In the genomic region with DNA sequence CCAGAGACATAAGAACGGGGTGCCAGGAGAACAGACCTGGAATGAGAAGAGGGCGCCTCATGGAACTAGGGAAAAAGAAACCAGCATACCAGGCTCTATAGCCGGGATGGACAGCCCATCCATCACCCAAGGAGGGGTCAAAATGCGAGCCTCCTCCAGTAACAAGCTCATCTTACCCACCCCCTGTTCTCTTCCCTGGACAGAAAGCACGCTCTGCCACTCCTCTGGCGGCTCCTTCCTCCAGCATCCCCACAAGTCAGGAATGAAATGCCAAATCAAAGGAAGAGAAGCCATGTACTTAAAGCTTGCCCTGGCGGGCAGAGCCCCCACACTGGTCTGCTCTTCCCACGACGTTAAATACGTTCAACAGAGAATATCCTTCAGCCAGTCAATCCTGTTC, we compare ENCODE assay signal across 9 mouse cellular contexts. TPM values are rescaled to one million over a fixed set of nuclear protein-coding genes. Genes with fewer than 3 reads are reported as not detected.
A peak's percentile ranks its signal among the peaks of the same experiment; 100 is the strongest.
DNase-seq lines count a peak whose midpoint lies in the region; ATAC-seq and TF ChIP-seq lines count a peak whose summit lies in the region.
"Had no signal": no experiment of that assay in that cellular context is flagged by ENCODE, and none has a peak within 500 bp of the region (broad histone marks: within the 10 kb centered on the region; RNA-seq: fewer than 3 reads in every experiment).

No protein-coding gene starts in this region.

- H3K9me3 ChIP-seq in heart, embryonic 10.5 days, result no peaks in the 10 kb centered on the region
- H3K9me3 ChIP-seq in ES-Bruce4 (replicated peaks; ENCODE audit: control insufficient read depth, insufficient read depth, low read length, poor library complexity, severe bottlenecking), result no peaks in the 10 kb centered on the region
- no peaks in the 10 kb centered on the region for H3K9me3 ChIP-seq in heart, embryonic 16.5 days (replicated peaks; ENCODE audit: control insufficient read depth, low read length)
- no peaks in the 10 kb centered on the region for H3K9me3 ChIP-seq in liver, embryonic 16.5 days (replicated peaks; ENCODE audit: control insufficient read depth, low read length)

- no peak for TF ChIP-seq CTCF in ES-Bruce4 (IDR thresholded peaks at IDR 0.05; ENCODE audit: low read depth, low read length)

- H3K4me1 ChIP-seq in heart, embryonic 10.5 days, result peaks cover 48% of the 10 kb centered on the region
- no peaks in the 10 kb centered on the region for H3K4me1 ChIP-seq in ES-Bruce4 (ENCODE audit: control insufficient read depth, insufficient read depth, low read length)
- H3K4me1 ChIP-seq in heart, embryonic 16.5 days (ENCODE audit: control insufficient read depth, insufficient read depth, low read length), result peaks cover 28% of the 10 kb centered on the region
- peaks cover 34% of the 10 kb centered on the region for H3K4me1 ChIP-seq in liver, embryonic 16.5 days (ENCODE audit: control insufficient read depth, low read depth, low read length)

- no peak overlapping the region for H3K9ac ChIP-seq in ES-Bruce4 (ENCODE audit: low read depth, poor library complexity, severe bottlenecking)
- peak overlapping the region; percentile 90 for H3K9ac ChIP-seq in heart, embryonic 16.5 days (ENCODE audit: low read length)
- no peak overlapping the region for H3K9ac ChIP-seq in liver, embryonic 16.5 days (ENCODE audit: low read depth, low read length)

- peak overlapping the region; percentile 99 for H3K4me2 ChIP-seq in heart, embryonic 16.5 days (ENCODE audit: low read depth, low read length)
- H3K4me2 ChIP-seq in liver, embryonic 16.5 days (ENCODE audit: low read depth, low read length), result peak overlapping the region; percentile 84

- 0 out of 2 replicates have a peak overlapping the region, but pooled peaks have one; percentile 86 for H3K27ac ChIP-seq in heart, embryonic 10.5 days
- no peak overlapping the region for H3K27ac ChIP-seq in ES-Bruce4 (ENCODE audit: insufficient read depth, low read length)
- H3K27ac ChIP-seq in heart, embryonic 16.5 days (ENCODE audit: low read length), result no peak overlapping the region
- no peak overlapping the region; the same call in 1 of the 2 replicates for H3K27ac ChIP-seq in liver, embryonic 16.5 days (ENCODE audit: low read length)

- no peak for TF ChIP-seq POLR2A in ES-Bruce4 (IDR thresholded peaks at IDR 0.05; ENCODE audit: insufficient read depth, low read length)

- 39% methylated on average over 10 of the region's 10 CpGs for WGBS in heart, embryonic 10.5 days
- 30% methylated on average over 10 of the region's 10 CpGs for WGBS in heart, embryonic 16.5 days
- WGBS in liver, embryonic 16.5 days (ENCODE audit: insufficient replicate concordance), result 46% methylated on average over 10 of the region's 10 CpGs

- peak overlapping the region; percentile 78 for H3K4me3 ChIP-seq in heart, embryonic 10.5 days
- H3K4me3 ChIP-seq in ES-Bruce4 (ENCODE audit: low read depth, low read length), result peak overlapping the region; percentile 98
- peak overlapping the region; percentile 92 for H3K4me3 ChIP-seq in heart, embryonic 16.5 days (ENCODE audit: low read length)
- peak overlapping the region; percentile 77 for H3K4me3 ChIP-seq in liver, embryonic 16.5 days (ENCODE audit: low read depth, low read length)

- TF ChIP-seq EP300 in ES-Bruce4 (IDR thresholded peaks at IDR 0.05; ENCODE audit: insufficient read depth, low read depth, low read length), result no peak

- no peak for ATAC-seq in heart, embryonic 16.5 days (replicated peaks; ENCODE audit: extremely low read depth, insufficient read depth, low FRiP score)
- ATAC-seq in liver, embryonic 16.5 days (ENCODE audit: low read depth), result no peak

- no peak for DNase-seq in heart, embryonic 10.5 days (ENCODE audit: low spot score)
- no peak for DNase-seq in heart, adult 18-20 months
- no peak for DNase-seq in gastrocnemius, adult 8-10 months (ENCODE audit: low spot score in 2 of 2)
- no peak for DNase-seq in thymus, postnatal 14 days
- no peak for DNase-seq in layer of hippocampus, postnatal 14 days (ENCODE audit: low spot score in 2 of 2)

- no peaks in the 10 kb centered on the region for H3K27me3 ChIP-seq in heart, embryonic 10.5 days (ENCODE audit: insufficient read depth, poor library complexity, severe bottlenecking)
- no peaks in the 10 kb centered on the region for H3K27me3 ChIP-seq in ES-Bruce4 (ENCODE audit: control insufficient read depth, insufficient read depth, low read length, poor library complexity, severe bottlenecking)
- no peaks in the 10 kb centered on the region for H3K27me3 ChIP-seq in heart, embryonic 16.5 days (ENCODE audit: control insufficient read depth, insufficient read depth, low read length)
- H3K27me3 ChIP-seq in liver, embryonic 16.5 days (ENCODE audit: control insufficient read depth, insufficient read depth, low read depth, low read length), result no peaks in the 10 kb centered on the region

- H3K36me3 ChIP-seq in heart, embryonic 10.5 days, result peaks cover 60% of the 10 kb centered on the region
- peaks cover 10% of the 10 kb centered on the region for H3K36me3 ChIP-seq in ES-Bruce4 (ENCODE audit: control insufficient read depth, insufficient read depth, low read length, poor library complexity, severe bottlenecking)
- H3K36me3 ChIP-seq in heart, embryonic 16.5 days (ENCODE audit: control insufficient read depth, insufficient read depth), result peaks cover 30% of the 10 kb centered on the region
- H3K36me3 ChIP-seq in liver, embryonic 16.5 days (ENCODE audit: control insufficient read depth, insufficient read depth), result peaks cover 20% of the 10 kb centered on the region

RNA-seq across cellular contexts. Expression of a gene that starts 1.0 kb away (rescaled TPM):
- polyA plus RNA-seq in heart, embryonic 10.5 days (2016; fragmentation: Nextera tagmentation; extraction: Ambion mirVana), result 24.1 and 24.5 TPM in 2 replicates
- 1 to 10 TPM; 4.2 to 4.6 TPM for total RNA-seq in heart, adult 18-20 months (2021)
- polyA plus RNA-seq in ES-Bruce4 (2011; ENCODE audit: insufficient read depth, insufficient read length, low read depth, missing spikeins), result 7.7 and 9.2 TPM in 2 replicates
- polyA plus RNA-seq in heart, embryonic 16.5 days (2015; fragmentation: Nextera tagmentation; extraction: Ambion mirVana), result 17.7 and 18.5 TPM in 2 replicates
- polyA plus RNA-seq in liver, embryonic 16.5 days (2015; fragmentation: Nextera tagmentation; extraction: Ambion mirVana), result 10.6 and 11.2 TPM in 2 replicates
- total RNA-seq in gastrocnemius, adult 8-10 months (2022), result 1 to 10 TPM; 3.5 to 4.9 (median 4.2) TPM
- 10 to 100 TPM; 16.7 to 17.8 TPM for total RNA-seq in layer of hippocampus, postnatal 14 days (2021)

RNA-seq across cellular contexts. Expression of a gene that starts 1.0 kb away (rescaled TPM):
- 28.3 and 33.1 TPM in 2 replicates for polyA plus RNA-seq in heart, embryonic 10.5 days (2016; fragmentation: Nextera tagmentation; extraction: Ambion mirVana)
- total RNA-seq in heart, adult 18-20 months (2021), result 10 to 100 TPM; 20.4 to 21.0 TPM
- polyA plus RNA-seq in ES-Bruce4 (2011; ENCODE audit: insufficient read depth, insufficient read length, low read depth, missing spikeins), result 32.3 and 32.7 TPM in 2 replicates
- 32.4 and 33.3 TPM in 2 replicates for polyA plus RNA-seq in heart, embryonic 16.5 days (2015; fragmentation: Nextera tagmentation; extraction: Ambion mirVana)
- 12.1 and 12.5 TPM in 2 replicates for polyA plus RNA-seq in liver, embryonic 16.5 days (2015; fragmentation: Nextera tagmentation; extraction: Ambion mirVana)
- total RNA-seq in gastrocnemius, adult 8-10 months (2022), result 10 to 100 TPM; 10.4 to 13.4 (median 11.0) TPM
- total RNA-seq in layer of hippocampus, postnatal 14 days (2021), result 10 to 100 TPM; 28.7 to 34.5 TPM

RNA-seq across cellular contexts. Expression of a gene that starts 6.1 kb away (rescaled TPM):
- polyA plus RNA-seq in heart, embryonic 10.5 days (2016; fragmentation: Nextera tagmentation; extraction: Ambion mirVana), result 0.17 TPM in 1 of 2 replicates, not detected in the other
- under 1 TPM in 1 of 2 experiments, not detected in 1; 0.62 TPM for total RNA-seq in heart, adult 18-20 months (2021)
- polyA plus RNA-seq in ES-Bruce4 (2011; ENCODE audit: insufficient read depth, insufficient read length, low read depth, missing spikeins), result not detected in 2 replicates
- polyA plus RNA-seq in heart, embryonic 16.5 days (2015; fragmentation: Nextera tagmentation; extraction: Ambion mirVana), result 1.7 and 2.5 TPM in 2 replicates
- 1.7 and 2.4 TPM in 2 replicates for polyA plus RNA-seq in liver, embryonic 16.5 days (2015; fragmentation: Nextera tagmentation; extraction: Ambion mirVana)
- under 1 TPM in 1 of 4 experiments, not detected in 3; 0.22 TPM for total RNA-seq in gastrocnemius, adult 8-10 months (2022)
- 1 to 10 TPM; 2.0 to 3.7 TPM for total RNA-seq in layer of hippocampus, postnatal 14 days (2021)
- total RNA-seq: neutrophil, adult 5-6 weeks had no signal

RNA-seq across cellular contexts. Expression of a gene that starts 7.3 kb away (rescaled TPM):
- 42.7 and 46.8 TPM in 2 replicates for polyA plus RNA-seq in heart, embryonic 10.5 days (2016; fragmentation: Nextera tagmentation; extraction: Ambion mirVana)
- 10 to 100 TPM; 22.2 to 22.3 TPM for total RNA-seq in heart, adult 18-20 months (2021)
- 10.7 and 11.6 TPM in 2 replicates for polyA plus RNA-seq in ES-Bruce4 (2011; ENCODE audit: insufficient read depth, insufficient read length, low read depth, missing spikeins)
- polyA plus RNA-seq in heart, embryonic 16.5 days (2015; fragmentation: Nextera tagmentation; extraction: Ambion mirVana), result 31.3 and 32.9 TPM in 2 replicates
- polyA plus RNA-seq in liver, embryonic 16.5 days (2015; fragmentation: Nextera tagmentation; extraction: Ambion mirVana), result 14.3 and 14.7 TPM in 2 replicates
- total RNA-seq in gastrocnemius, adult 8-10 months (2022), result 10 to 100 TPM; 15.4 to 19.0 (median 16.6) TPM
- 10 to 100 TPM; 33.3 to 38.1 TPM for total RNA-seq in layer of hippocampus, postnatal 14 days (2021)

RNA-seq across cellular contexts. Expression of a gene that starts 10.3 kb away (rescaled TPM):
- polyA plus RNA-seq in heart, embryonic 10.5 days (2016; fragmentation: Nextera tagmentation; extraction: Ambion mirVana), result 50.5 and 51.7 TPM in 2 replicates
- total RNA-seq in heart, adult 18-20 months (2021), result 10 to 100 TPM; 15.1 TPM
- 23.7 and 24.8 TPM in 2 replicates for polyA plus RNA-seq in ES-Bruce4 (2011; ENCODE audit: insufficient read depth, insufficient read length, low read depth, missing spikeins)
- 54.0 and 55.3 TPM in 2 replicates for polyA plus RNA-seq in heart, embryonic 16.5 days (2015; fragmentation: Nextera tagmentation; extraction: Ambion mirVana)
- 15.9 and 16.5 TPM in 2 replicates for polyA plus RNA-seq in liver, embryonic 16.5 days (2015; fragmentation: Nextera tagmentation; extraction: Ambion mirVana)
- 10 to 100 TPM in 3 of 4 experiments, 1 to 10 TPM in 1; 9.3 to 14.4 (median 11.9) TPM for total RNA-seq in gastrocnemius, adult 8-10 months (2022)
- 10 to 100 TPM; 14.5 to 16.0 TPM for total RNA-seq in layer of hippocampus, postnatal 14 days (2021)
